Mouse (Mus musculus) G1E (cell line): ENCODE results near the gene Apopt1.

Source experiments
- CTCF ChIP-seq: IDR thresholded peaks from 2 replicates; pipeline ENCODE4 v1.5.1; 2012; ENCODE audit warnings: low read depth, low read length, inconsistent platforms, mixed read lengths
- GATA1 ChIP-seq: IDR thresholded peaks from 2 replicates; pipeline ENCODE4 v1.6.1; 2012; ENCODE audit warnings: borderline replicate concordance, low read length, inconsistent platforms, mixed read lengths
- GATA2 ChIP-seq: IDR thresholded peaks from 2 replicates; pipeline ENCODE4 v1.6.1; 2012; ENCODE audit warnings: low read depth, low read length, inconsistent platforms, borderline replicate concordance
- TAL1 ChIP-seq: conservative IDR thresholded peaks from 2 replicates; pipeline ENCODE4 v1.6.1; 2012; ENCODE audit warnings: low read depth, low read length, inconsistent platforms, mixed read lengths

- TF ChIP-seq CTCF (no peak), TAL1 (no peak), GATA1 (no peak), GATA2 (no peak)
Measured at GRCm38 (mm10) chr12:111760306-111760908, 47.3 kb downstream of the Apopt1 start.
